Mouse (Mus musculus) G1E-ER4 (cell line): Measurements from ENCODE around the gene Hic1. TPM values are rescaled to one million over a fixed set of nuclear protein-coding genes. Genes with fewer than 3 reads are reported as not detected.

ENCODE experiments used
- GATA1 ChIP-seq: IDR thresholded peaks from one replicate; pipeline ENCODE4 v1.8.0; 2012; ENCODE audit warnings: low read length, inconsistent platforms
- polyA plus RNA-seq: library from polyadenylated mRNA; stranded (reverse); fragments of >175 nt; gene quantifications from 2 replicates; pipeline ENCODE4 v1.2.3, GENCODE M21; 2012

Gene Hic1
- polyA plus RNA-seq, 1 experiment: 0.46 TPM

DNA sequence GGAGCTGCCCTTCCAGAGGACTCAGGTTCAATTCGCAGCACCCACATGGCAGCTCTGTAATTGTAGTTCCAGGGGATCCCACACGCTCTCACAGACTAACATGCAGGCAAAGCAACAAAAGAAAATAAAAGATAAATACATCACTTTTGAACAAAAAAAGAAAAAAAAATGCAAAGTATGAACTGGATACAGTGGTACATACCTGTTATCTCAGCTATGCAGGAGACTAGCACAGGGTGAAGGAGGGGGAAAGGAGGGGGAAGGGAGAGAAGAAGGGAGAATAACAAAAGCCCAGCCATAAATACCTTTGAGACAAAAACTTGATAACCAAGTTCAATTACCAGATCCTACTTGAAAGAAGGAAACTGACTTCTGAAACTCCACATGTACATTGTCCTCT, 44.9 kb downstream of the Hic1 start:
- TF ChIP-seq GATA1: no peak

DNA sequence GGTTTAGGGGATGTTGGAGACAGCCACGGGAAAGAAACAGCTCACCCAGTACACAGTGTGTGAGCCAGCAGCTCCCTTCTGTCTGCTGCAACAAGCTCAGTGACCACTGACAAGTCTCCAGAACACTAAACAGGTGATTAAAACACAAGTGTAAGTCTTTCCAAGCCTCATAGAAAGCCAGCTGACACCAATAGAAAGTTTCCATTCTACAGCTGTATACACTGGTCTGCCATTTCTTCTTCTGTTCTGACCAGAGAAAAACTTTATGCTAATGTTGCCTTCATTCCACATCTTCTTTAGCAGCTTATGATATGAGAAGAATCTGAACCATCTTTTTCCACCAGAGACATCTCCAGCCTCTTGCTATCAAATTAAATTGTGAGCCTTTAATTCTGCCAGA, 48.0 kb downstream of the Hic1 start:
- no peak for TF ChIP-seq GATA1

DNA sequence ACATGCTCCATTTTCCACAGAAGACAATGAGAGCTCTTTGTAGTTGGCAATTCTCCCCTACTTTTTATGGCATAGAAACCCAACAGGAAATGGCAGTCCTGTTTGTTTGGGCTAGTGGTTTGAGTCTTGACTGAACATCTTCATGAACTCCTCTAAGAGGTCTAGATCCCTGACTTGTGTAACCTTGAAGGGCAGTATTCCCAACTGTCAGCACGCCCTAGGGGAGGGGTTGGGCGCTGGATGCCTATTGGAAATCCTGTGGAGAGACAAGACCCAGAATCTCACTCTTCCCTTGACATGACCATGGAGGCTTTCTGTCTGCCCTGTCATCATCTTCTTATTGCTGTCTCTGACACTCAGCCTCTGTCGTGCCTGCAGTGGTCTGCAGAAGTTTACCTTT, 49.5 kb downstream of the Hic1 start:
- TF ChIP-seq GATA1: no peak

DNA sequence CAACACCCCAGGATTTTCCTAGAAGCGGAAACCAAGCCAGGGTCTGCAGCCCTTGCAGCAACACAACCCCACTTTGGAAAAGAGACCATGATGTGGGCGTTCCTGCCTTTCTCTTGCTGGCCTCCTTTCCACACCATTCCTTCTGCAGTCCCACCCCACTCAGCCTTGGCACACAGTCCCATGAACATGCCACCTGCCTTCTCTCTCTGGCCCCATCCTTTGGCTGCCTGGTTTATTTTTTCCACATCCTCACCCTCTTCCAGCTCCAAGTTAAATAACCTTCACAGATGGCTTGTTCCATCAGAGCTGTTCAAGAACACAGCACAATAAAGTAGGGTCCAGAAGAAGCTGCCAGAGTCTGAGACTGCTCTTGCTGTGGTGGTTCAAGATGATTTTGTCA, 50.0 kb downstream of the Hic1 start:
- no peak for TF ChIP-seq GATA1

DNA sequence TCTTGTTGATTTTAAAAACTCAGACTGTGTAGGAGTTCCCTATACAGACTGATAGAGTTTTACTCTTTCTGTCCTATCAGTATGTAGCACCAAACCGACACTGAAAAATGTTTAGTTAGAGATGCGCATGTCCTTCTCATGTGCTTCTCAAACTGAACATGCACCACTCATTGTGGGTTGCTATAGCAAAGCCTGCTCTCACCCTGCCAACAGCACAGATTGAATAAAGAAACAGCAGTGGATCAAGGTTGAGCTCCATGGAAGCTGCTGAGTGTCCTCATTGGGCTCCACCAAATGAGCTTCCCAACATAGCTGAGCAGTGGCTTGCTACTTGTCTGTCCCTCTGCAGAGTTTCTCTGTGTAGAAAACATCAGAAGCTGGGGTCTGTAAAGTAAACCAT, 51.2 kb downstream of the Hic1 start:
- no peak for TF ChIP-seq GATA1

DNA sequence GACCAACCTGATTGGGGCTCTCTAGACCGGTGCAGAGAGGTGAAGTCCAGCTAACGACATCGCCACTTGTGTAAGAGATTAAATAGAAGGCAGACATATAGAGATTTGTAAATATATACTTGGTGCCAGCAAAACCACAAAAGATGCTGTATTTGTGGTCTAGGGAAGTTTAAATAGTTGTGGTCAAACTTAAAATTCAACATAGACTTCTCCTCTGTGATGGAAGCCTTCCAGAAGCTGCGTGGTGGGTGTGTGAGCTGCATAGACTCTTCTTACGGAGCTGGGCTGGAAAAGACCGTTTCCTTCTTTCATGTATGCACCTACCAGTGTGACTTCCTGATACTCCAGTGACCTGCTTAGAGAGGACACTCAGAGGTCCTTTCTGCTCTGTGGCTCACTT, 52.9 kb downstream of the Hic1 start:
- no peak for TF ChIP-seq GATA1

Other genes starting within 250 kb of the Hic1 start
- gene Smg6, start 243.7 kb downstream of the Hic1 start, polyA plus RNA-seq: 36.8 and 60.6 TPM in 2 replicates
- 1.6 and 2.0 TPM in 2 replicates for gene Srr, start 243.6 kb downstream of the Hic1 start, polyA plus RNA-seq
- gene Ovca2, start 9.3 kb upstream of the Hic1 start, polyA plus RNA-seq: 1.7 and 3.0 TPM in 2 replicates
- 72.3 and 95.6 TPM in 2 replicates for gene Dph1, start 21.7 kb upstream of the Hic1 start, polyA plus RNA-seq
- 0.02 and 0.04 TPM in 2 replicates for gene Rtn4rl1, start 24.3 kb upstream of the Hic1 start, polyA plus RNA-seq
- gene Rpa1, start 178.8 kb upstream of the Hic1 start, polyA plus RNA-seq: 104 and 153 TPM in 2 replicates
- 0.67 and 0.75 TPM in 2 replicates for gene Smyd4, start 178.9 kb upstream of the Hic1 start, polyA plus RNA-seq